Mouse (Mus musculus): ENCODE data around the gene Rpa1. TPM values are rescaled to one million over a fixed set of nuclear protein-coding genes. Genes with fewer than 3 reads are reported as not detected.

Gene Rpa1
- total RNA-seq, 2 experiments from 2014 or later, result 42.4 TPM

DNA sequence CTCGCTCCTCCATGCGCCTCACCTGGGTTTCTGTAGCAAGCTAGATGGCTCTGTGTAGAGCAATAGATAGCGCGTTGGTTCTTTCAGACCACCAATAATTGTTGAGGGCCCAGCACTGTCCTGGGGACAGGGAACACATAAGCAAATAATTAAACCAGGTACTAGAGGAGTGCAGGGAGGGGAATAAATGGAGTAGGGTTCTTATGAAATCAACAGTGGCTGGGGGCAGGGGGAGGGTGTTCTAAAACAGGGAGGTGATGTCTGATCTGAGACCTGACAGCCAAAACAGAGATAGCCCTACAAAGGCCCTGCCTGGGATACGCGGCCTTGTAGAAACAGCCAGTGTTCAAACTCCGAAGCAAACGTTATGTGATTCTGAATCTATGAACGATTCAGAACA lies 98.5 kb downstream of the Rpa1 start:
- intact Hi-C loops (cut with DNase I), result no loop called here
- DNase-seq (ENCODE audit: extremely low spot score in 1 of 2, low spot score in 2 of 2), result no peak

Small RNA genes within 50 kb of the gene (microRNA-seq; reads per million reads assigned to microRNA genes)
- gene Gm47300, result not detected

Other genes starting within 250 kb of the Rpa1 start
- 1 to 10 TPM; 3.9 to 5.3 TPM for gene Hic1, start 178.8 kb downstream of the Rpa1 start, total RNA-seq (2021)
- gene Ovca2, start 169.5 kb downstream of the Rpa1 start, total RNA-seq (2021), result 10 to 100 TPM in 1 of 2 experiments, 1 to 10 TPM in 1; 9.2 to 11.3 TPM
- 10 to 100 TPM; 14.1 to 15.9 TPM for gene Dph1, start 157.1 kb downstream of the Rpa1 start, total RNA-seq (2021)
- 10 to 100 TPM; 44.8 to 46.9 TPM for gene Rtn4rl1, start 154.5 kb downstream of the Rpa1 start, total RNA-seq (2021)
- 10 to 100 TPM; 11.6 to 13.7 TPM for gene Smyd4, start 109 bp upstream of the Rpa1 start, total RNA-seq (2021)
- gene Serpinf1, start 74.4 kb upstream of the Rpa1 start, total RNA-seq (2021), result 10 to 100 TPM; 14.7 to 18.2 TPM
- not detected for gene Serpinf2, start 91.3 kb upstream of the Rpa1 start, total RNA-seq (2021)
- gene Wdr81, start 106.4 kb upstream of the Rpa1 start, total RNA-seq (2021), result 10 to 100 TPM; 17.3 to 18.1 TPM
- gene Tlcd2, start 113.4 kb upstream of the Rpa1 start, total RNA-seq (2021), result 1 to 10 TPM in 1 of 2 experiments, under 1 TPM in 1; 0.67 to 1.1 TPM
- gene Prpf8, start 138.5 kb upstream of the Rpa1 start, total RNA-seq (2021), result 100 to 1,000 TPM; 117 to 121 TPM
- gene Rilp, start 161.8 kb upstream of the Rpa1 start, total RNA-seq (2021), result 1 to 10 TPM; 3.1 to 3.3 TPM
- gene Scarf1, start 165.2 kb upstream of the Rpa1 start, total RNA-seq (2021), result 1 to 10 TPM; 2.9 to 4.0 TPM
- 10 to 100 TPM; 48.4 to 51.2 TPM for gene Slc43a2, start 183.4 kb upstream of the Rpa1 start, total RNA-seq (2021)
- 100 to 1,000 TPM; 312 to 326 TPM for gene Pitpna, start 239.8 kb upstream of the Rpa1 start, total RNA-seq (2021)

All from left cerebral cortex, postnatal 10 days (tissue).